Mouse (Mus musculus) heart, adult 2 months (tissue): Measurements from ENCODE around the gene Hoxc4. TPM values are rescaled to one million over a fixed set of nuclear protein-coding genes. Genes with fewer than 3 reads are reported as not detected.

ENCODE experiments used
- DNase-seq, 2 experiments: peaks; one replicate each; pipeline ENCODE4 v3.0.0; 2021
- H3K27ac ChIP-seq: fragments of 200-600 bp; 2 replicates; pipeline ENCODE4 v1.8.1; 2022
- H3K27me3 ChIP-seq: fragments of 200-500 bp; 2 replicates; pipeline ENCODE4 v1.6.1; 2012; ENCODE audit warnings: mild to moderate bottlenecking, low read length, inconsistent platforms, mixed read lengths; ENCODE audit not compliant: control insufficient read depth, insufficient read depth
- H3K36me3 ChIP-seq: fragments of 200-500 bp; 2 replicates; pipeline ENCODE4 v1.6.1; 2012; ENCODE audit warnings: low read length, inconsistent platforms; ENCODE audit not compliant: control insufficient read depth, insufficient read depth
- H3K4me1 ChIP-seq: fragments of 200-500 bp; 2 replicates; pipeline ENCODE4 v1.6.1; 2011; ENCODE audit warnings: low read length; ENCODE audit not compliant: control insufficient read depth, insufficient read depth
- H3K4me3 ChIP-seq: fragments of 200-600 bp; 2 replicates; pipeline ENCODE4 v1.8.1; 2022
- H3K79me2 ChIP-seq: fragments of 200-500 bp; replicated peaks from 2 replicates; pipeline ENCODE4 v1.6.1; 2012; ENCODE audit warnings: mild to moderate bottlenecking, inconsistent platforms, low read length, moderate library complexity, mixed read lengths; ENCODE audit not compliant: control insufficient read depth, insufficient read depth
- H3K9ac ChIP-seq: fragments of 200-500 bp; 2 replicates; pipeline ENCODE4 v1.6.1; 2012; ENCODE audit warnings: low read depth, mild to moderate bottlenecking, control low read depth, inconsistent platforms, low read length, mixed read lengths
- CTCF ChIP-seq: fragments of 200-600 bp; IDR thresholded peaks from 2 replicates; pipeline ENCODE4 v1.8.1; 2022; ENCODE audit warnings: antibody characterized with exemption, mild to moderate bottlenecking, moderate library complexity
- EP300 ChIP-seq: fragments of 200-500 bp; IDR thresholded peaks from 2 replicates; pipeline ENCODE4 v1.6.1; 2011; ENCODE audit warnings: low read depth, low read length, control low read depth; ENCODE audit not compliant: insufficient read depth
- POLR2A ChIP-seq: fragments of 200-500 bp; IDR thresholded peaks from 2 replicates; pipeline ENCODE4 v1.6.1; 2011; ENCODE audit warnings: mild to moderate bottlenecking, low read depth, low read length, control low read depth; ENCODE audit not compliant: insufficient read depth
- WGBS: fragments of 180-500 bp; shearing (Covaris S2); methylation state at CpG from one replicate; pipeline ENCODE4 v1.1.7; 2018; 5-methylcytosine and 5-hydroxymethylcytosine counted together
- intact Hi-C: fragments of 180-260 bp; cut with DNase I; formaldehyde crosslinking; loops from one replicate; pipeline ENCODE4 v1.15.1; 2025
- polyA plus RNA-seq: library from polyadenylated mRNA; depleted of rRNA; stranded (reverse); fragments of >200 nt; gene quantifications from 2 replicates; pipeline ENCODE4 v1.2.3, GENCODE M21; 2012
- total RNA-seq, 2 experiments: library from RNA; stranded (reverse); gene quantifications; 2 replicates each; pipeline ENCODE4 v1.2.3; 2021

The Hoxc4 gene
- total and polyA plus RNA-seq, 3 experiments = 0.10 TPM; not detected in 2

GRCm38 (mm10) chr15:102992863-102993262 lies 25.9 kb upstream of the Hoxc4 start:
- Histone ChIP-seq H3K4me3 (no peak overlapping the region), H3K79me2 (no peaks in the 10 kb centered on the region), H3K9ac (no peak overlapping the region), H3K27me3 (peaks cover 30% of the 10 kb centered on the region), H3K4me1 (no peaks in the 10 kb centered on the region), H3K36me3 (no peaks in the 10 kb centered on the region), H3K27ac (no peak overlapping the region)
- intact Hi-C loops = no loop called here
- no peak for DNase-seq
- no peak for TF ChIP-seq EP300
- TF ChIP-seq POLR2A = no peak
- no peak for TF ChIP-seq CTCF
- whole genome bisulfite sequencing = 8% methylated on average over 3 of the region's 3 CpGs

- Histone ChIP-seq H3K79me2 (no peaks in the 10 kb centered on the region), H3K4me3 (no peak overlapping the region), H3K27me3 (peaks cover 26% of the 10 kb centered on the region), H3K4me1 (no peaks in the 10 kb centered on the region), H3K36me3 (no peaks in the 10 kb centered on the region), H3K27ac (no peak overlapping the region), H3K9ac (no peak overlapping the region)
- TF ChIP-seq POLR2A (no peak), CTCF (no peak), EP300 (no peak)
- DNase-seq = no peak
- intact Hi-C loops = no loop called here
- WGBS = 4% methylated on average over 9 of the region's 9 CpGs
These were observed 22.2 kb upstream of the Hoxc4 start for GRCm38 (mm10) chr15:102996548-102996947.

- intact Hi-C loops = no loop called here
- no peak overlapping the region for H3K27ac ChIP-seq
- H3K4me1 ChIP-seq = no peaks in the 10 kb centered on the region
- H3K36me3 ChIP-seq = no peaks in the 10 kb centered on the region
- H3K9ac ChIP-seq = no peak overlapping the region
- DNase-seq = no peak
- H3K27me3 ChIP-seq = peaks cover 24% of the 10 kb centered on the region
- WGBS = 6% methylated on average over 3 of the region's 3 CpGs
- H3K4me3 ChIP-seq = no peak overlapping the region
- no peaks in the 10 kb centered on the region for H3K79me2 ChIP-seq
- TF ChIP-seq EP300 = no peak
These were observed 21.3 kb upstream of the Hoxc4 start for GRCm38 (mm10) chr15:102997431-102997830.

GRCm38 (mm10) chr15:102997939-102998355 lies 20.8 kb upstream of the Hoxc4 start, which contains the start of gene Hoxc6:
TSS of gene Hoxc6 (plus strand) at chr15:102998257.
- intact Hi-C loops = no loop called here
- no peaks in the 10 kb centered on the region for H3K4me1 ChIP-seq
- H3K36me3 ChIP-seq = no peaks in the 10 kb centered on the region
- H3K4me3 ChIP-seq = peak within 1 kb of the TSS; percentile 62
- no peaks in the 10 kb centered on the region for H3K79me2 ChIP-seq
- no peak within 1 kb of the TSS for H3K27ac ChIP-seq
- WGBS = 5% methylated on average over 19 of the region's 19 CpGs
- no peak for TF ChIP-seq CTCF
- no peak for TF ChIP-seq POLR2A
- no peak for TF ChIP-seq EP300
- H3K27me3 ChIP-seq = peaks cover 25% of the 10 kb centered on the region
- H3K9ac ChIP-seq = no peak within 1 kb of the TSS; the same call in 1 of the 2 replicates
- no peak for DNase-seq

GRCm38 (mm10) chr15:102998608-102999182 lies 20.0 kb upstream of the Hoxc4 start:
- Histone ChIP-seq H3K27ac (no peak overlapping the region), H3K79me2 (no peaks in the 10 kb centered on the region), H3K27me3 (peaks cover 25% of the 10 kb centered on the region), H3K4me3 (peak overlapping the region; percentile 62), H3K36me3 (no peaks in the 10 kb centered on the region), H3K4me1 (no peaks in the 10 kb centered on the region), H3K9ac (no peak overlapping the region; the same call in 1 of the 2 replicates)
- intact Hi-C loops = no loop called here
- peak in 1 of 2 experiments; percentile 38 for DNase-seq
- WGBS = 3% methylated on average over 19 of the region's 19 CpGs
- TF ChIP-seq CTCF = no peak

- peak; percentile 72 to 76 for DNase-seq
- Histone ChIP-seq H3K4me1 (no peaks in the 10 kb centered on the region), H3K27me3 (peaks cover 25% of the 10 kb centered on the region), H3K27ac (peak overlapping the region; percentile 48; the same call in 1 of the 2 replicates), H3K4me3 (peak overlapping the region; percentile 62), H3K79me2 (no peaks in the 10 kb centered on the region), H3K9ac (peak overlapping the region; percentile 72), H3K36me3 (no peaks in the 10 kb centered on the region)
- WGBS = 2% methylated on average over 33 of the region's 33 CpGs
- TF ChIP-seq CTCF (no peak), EP300 (no peak), POLR2A (no peak)
- intact Hi-C loops = no loop called here
These were observed 19.4 kb upstream of the Hoxc4 start for GRCm38 (mm10) chr15:102999183-102999831.
